Mouse (Mus musculus) layer of hippocampus, postnatal 25 days (tissue): ENCODE results near the gene Loxl1. TPM values are rescaled to one million over a fixed set of nuclear protein-coding genes. Genes with fewer than 3 reads are reported as not detected.
"Not testable (repeated sequence)": the region's sequence is repeated elsewhere in the genome, so short reads cannot be mapped to it uniquely, and the experiment has no call there.

Source experiments
- DNase-seq, 2 experiments: peaks; one replicate each; pipeline ENCODE4 v3.0.0; 2022; ENCODE audit warnings: mixed read lengths in 2 of 2, low spot score in 1 of 2; ENCODE audit errors: extremely low spot score in 1 of 2
- total RNA-seq, 2 experiments: library from RNA; stranded (reverse); gene quantifications; 2 replicates each; pipeline ENCODE4 v1.2.3; 2021

Gene Loxl1
- total RNA-seq, 2 experiments from 2014 or later: 3.1 to 4.0 TPM

DNA sequence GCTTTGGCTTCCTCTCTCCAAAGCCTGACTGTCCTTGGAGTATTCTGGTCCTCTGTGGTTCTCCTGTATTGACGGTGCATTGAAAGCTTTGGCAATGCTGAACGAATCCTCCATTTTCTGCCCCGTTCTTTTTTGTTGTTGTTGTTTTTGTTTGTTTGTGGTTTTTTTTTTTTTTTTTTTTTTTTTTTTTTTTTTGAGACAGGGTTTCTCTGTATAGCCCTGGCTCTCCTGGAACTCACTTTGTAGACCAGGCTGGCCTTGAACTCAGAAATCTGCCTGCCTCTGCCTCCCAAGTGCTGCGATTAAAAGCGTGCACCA, 59.2 kb downstream of the Loxl1 start:
- DNase-seq: not testable (repeated sequence)

DNA sequence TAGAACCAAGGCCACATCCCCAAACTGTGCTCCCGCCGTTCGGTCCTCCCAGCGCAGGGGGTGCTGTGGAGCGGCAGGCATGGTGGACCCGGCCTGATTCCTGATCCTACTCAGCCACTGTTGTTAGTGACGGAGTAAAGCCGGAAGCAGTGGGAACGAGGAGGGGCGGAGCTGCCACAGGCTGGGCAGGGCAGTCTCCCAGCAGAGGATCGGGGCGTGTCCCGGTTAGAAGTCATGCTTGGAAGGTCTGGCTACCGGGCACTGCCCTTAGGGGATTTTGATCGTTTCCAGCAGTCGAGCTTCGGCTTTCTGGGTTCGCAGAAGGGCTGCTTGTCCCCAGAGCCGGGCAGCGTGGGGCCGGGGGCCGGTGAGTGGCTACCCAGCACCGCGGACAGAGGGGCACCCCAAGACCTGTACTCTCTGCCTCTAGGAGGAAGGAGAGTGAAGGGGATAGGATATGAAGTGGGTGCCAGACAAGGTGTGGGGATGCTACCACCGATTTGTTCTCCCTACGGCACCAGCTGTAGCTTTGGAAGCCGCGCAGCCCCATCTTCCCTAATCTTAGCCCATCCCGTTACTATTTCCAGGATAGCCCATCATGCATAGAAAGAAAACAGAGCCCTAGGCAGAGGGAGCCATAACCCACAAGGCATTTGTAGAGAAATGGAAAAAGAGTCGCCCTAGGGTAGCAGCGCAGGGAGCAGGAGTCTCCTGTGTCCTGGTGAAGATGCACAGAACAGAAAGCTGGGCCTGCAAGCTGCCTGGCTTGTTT, 59.8 kb downstream of the Loxl1 start, which contains the start of gene Stoml1:
TSS of gene Stoml1 (plus strand) at position 132 of the 772 bp plus-strand sequence.
- peak; percentile 83 to 94 for DNase-seq

DNA sequence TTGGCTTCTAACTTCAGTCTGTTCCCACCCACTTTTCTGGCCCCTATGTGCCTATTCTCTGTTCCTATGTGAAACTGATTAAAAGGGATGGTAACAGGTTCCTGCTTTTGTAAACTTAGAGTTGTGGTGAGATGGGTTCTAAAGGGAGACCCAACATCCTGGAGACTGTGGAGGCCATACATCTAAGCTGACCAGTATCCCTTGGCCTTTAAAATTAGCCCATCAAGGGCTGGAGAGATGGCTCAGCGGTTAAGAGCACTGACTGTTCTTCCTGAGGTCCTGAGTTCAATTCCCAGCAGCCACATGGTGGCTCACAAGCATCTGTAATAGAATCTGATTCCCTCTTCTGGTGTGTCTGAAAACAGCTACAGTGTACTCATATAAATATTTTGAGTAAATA, 62.3 kb downstream of the Loxl1 start:
- not testable (repeated sequence) for DNase-seq

DNA sequence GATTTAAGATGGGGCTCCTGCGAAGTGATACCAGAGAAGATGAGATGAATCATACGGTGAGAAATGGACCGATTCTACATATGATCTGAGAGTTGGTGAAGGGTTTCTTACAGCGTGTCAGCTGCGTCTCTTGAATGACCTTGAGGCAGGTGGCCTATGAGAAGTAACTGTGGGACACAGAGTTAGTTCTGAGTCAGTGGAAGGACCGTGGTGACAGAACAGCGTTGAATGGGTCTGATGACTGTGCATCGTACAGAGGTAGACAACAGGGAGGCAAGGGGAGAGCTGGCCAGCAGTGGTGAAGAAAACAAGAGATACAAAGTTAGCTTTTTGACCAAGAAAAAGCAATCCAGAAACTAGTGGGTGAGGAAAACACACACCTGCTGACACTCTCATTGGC, 62.7 kb downstream of the Loxl1 start:
- no peak for DNase-seq

DNA sequence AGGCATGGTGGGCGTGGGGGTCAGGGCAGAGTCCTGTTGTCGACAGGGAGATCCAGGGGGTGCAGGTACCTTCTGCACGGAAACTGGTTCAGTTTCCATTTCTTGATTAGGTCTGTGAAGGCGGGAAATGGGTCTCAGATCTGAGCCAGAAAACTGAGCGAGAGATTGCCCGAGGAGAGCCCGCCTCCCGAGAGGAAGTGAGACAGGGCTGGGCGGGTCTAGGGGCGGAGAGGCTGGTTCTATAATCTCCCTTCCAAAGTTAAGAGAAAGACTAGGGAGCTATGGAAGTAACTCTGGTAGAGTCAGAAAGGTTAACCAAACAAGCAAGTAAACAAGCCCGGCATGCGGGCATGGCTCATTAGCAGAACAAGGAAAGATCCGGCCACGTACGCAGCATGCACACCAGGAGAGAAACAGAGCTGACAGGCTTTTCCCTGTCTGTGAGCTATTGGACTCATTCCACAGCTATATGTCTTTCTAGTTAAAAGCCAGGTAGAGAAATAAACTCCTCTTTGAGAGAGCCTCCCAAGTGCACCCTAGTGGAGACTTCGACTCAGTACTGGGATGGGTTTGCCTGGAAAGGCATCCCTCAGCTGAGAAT, 63.3 kb downstream of the Loxl1 start, which contains the start of gene Pml:
TSS of gene Pml (minus strand) at position 195 of the 601 bp plus-strand sequence.
- peak in 1 of 2 experiments; percentile 49 for DNase-seq

DNA sequence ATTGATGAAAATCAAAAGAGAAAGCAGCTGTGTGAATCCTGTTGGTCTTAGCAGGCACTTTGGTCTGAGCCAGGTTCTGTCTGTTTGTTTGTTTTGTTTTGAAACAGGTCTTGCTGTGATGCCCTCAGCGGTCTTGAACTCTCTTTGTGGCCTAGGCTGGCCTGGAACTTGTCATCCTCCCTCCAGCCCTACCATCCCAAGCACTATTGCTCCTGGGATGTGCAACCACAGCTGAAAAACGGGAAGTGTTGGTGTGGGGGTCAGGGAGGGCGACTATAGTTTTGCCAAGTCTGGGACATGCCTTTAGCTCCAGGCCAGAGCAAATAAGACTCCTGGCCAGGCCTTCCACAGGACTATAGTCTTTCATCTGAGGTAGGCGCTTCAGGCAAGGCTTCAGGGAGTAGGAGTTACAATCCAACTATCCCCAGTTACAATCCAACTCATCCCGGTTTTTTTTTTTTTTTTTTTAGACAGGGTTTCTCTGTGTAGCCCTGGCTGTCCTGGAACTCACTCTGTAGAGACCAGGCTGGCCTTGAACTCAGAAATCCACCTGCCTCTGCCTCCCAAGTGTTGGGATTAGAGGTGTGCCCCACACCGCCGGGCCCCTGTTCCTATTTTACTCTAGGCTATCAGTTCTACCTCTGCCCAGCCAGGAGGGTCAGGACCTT, 64.1 kb downstream of the Loxl1 start:
- no peak for DNase-seq

DNA sequence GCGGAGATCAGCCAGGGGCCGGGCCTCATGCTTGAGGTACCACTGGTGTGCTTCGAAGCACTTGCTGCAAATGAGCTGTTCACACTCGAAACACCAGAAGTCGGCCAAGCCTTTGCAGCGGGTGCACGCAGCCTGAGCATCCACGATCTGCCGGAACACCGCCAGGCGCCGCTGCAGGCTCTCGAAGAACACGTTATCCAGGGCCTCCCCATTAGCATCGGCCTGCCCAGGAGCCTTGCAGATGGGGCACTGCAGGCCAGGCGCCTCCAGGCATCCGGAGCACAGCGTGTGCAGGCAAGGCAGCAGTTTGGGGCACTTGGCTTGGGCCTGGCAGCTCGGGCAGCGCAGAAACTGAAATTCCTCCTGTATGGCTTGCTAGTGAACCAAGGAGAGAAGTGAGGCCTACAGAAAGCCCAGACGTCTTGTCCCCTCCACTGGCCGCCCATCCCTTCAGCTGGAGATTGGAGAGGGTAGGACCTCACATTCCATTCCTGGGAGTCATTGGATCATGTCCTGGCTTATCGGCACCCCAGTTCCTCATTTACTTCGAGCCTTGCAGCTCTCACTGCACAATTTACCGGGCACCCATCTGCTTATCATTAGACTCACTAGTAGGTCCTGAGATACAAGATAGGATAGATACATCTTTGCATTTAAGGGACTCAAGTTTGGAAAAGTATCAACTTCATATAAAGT, 65.8 kb downstream of the Loxl1 start:
- peak; percentile 67 to 73 for DNase-seq

DNA sequence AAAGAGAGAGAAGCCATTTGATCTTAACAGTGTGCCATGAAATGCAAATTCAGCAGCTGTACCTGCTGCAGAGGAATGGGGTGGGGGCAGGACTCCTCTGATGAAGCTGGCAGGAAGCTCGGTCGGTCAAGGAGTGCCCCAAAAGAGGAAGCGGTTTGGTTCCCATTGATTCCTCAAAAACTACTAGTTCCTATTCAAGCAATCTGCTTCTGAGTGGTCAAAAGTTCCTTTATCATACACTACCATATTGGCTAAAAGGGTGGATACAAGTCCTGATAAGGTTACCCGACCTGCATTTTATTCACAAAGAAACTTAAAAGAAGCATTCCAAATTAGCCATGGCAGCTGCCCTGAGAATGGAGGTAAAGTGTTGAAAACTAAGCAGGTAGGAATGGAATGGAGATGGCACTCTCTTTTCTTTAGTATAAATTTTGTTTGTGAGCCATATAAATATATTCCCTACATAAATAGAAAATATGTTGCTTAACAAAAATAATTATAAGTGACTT, 66.8 kb downstream of the Loxl1 start:
- DNase-seq: no peak

DNA sequence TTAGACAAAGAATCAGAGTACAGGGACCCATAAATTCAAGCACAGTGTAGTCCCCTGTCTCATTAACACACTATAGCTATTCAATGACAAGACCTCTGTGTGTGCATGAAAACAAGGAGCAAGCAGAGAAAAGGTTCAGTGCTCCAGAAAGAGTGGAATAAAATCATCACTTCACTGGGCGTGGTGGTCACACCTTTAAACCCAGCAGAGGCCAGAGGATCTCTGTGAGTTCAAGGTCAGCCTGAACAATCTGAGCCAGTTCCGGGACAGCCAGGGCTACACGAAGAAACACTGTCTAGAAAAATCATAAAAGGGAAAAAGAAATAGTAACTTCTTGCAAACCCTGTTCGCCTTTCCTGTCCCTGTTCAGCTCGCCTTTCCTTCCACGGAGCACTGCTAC, 69.3 kb downstream of the Loxl1 start:
- DNase-seq: no peak

DNA sequence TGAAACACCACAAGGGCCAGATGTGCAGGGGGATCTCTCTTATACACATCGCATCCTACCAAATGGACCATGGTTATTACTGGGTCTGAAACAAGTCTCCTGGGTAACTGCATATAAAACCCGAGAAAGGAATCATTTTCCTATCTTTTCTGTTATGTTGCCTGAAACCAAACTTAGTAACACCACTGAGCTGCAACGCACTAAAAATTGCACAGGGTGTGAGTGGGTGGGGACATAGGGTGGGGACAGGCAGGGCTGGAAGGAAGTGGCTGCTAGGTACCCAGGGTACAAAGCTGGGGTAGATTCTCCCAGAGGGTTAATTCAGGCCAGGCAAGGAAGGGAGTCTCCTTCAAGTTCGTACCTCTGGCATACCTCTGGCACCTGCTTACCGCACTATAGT, 70.3 kb downstream of the Loxl1 start:
- DNase-seq: no peak

DNA sequence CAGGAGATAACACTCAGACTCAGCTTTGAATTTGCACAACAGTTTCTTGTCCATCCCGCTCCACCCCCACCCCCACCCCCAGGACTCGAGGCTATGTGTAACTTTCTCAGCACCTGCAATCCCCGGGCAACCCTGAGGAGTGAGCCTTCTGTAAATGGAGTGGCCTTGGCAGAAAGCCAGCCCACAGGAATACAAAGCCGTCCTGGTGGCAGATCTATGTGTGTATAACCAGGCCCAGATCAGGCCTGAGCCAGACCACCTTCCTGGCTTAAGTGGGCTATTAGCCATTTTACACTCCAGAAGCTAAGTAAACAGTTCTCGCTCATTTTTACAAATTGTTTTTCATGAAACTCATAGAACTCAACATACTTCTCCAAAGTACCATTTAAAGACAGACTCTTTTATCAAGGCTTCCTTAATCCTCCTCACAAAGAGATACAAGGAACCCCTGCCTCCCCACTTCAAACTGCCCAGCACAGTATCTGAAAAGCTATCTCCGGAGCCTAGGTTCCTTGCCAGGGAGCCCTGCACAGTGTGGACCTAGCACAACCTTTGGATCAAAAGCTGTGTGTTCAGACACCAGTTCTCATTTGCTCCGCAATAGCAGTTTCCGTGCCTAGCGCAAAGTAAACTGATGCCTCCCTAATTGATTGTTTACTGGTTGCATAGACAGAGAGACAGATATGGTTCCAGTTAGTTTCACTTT, 71.1 kb downstream of the Loxl1 start:
- DNase-seq: no peak

Other genes with a start within 250 kb of the Loxl1 start
- gene Stra6, start 249.4 kb downstream of the Loxl1 start, total RNA-seq: 10 to 100 TPM in 1 of 2 experiments, 1 to 10 TPM in 1; 9.3 to 12.9 TPM
- 1 to 10 TPM in 1 of 2 experiments, under 1 TPM in 1; 0.49 to 2.4 TPM for gene Ccdc33, start 194.4 kb downstream of the Loxl1 start, total RNA-seq
- 10 to 100 TPM; 11.3 to 15.0 TPM for gene Islr, start 108.9 kb downstream of the Loxl1 start, total RNA-seq
- gene Islr2, start 108.9 kb downstream of the Loxl1 start, total RNA-seq: 100 to 1,000 TPM; 152 TPM
- 10 to 100 TPM in 1 of 2 experiments, 1 to 10 TPM in 1; 8.4 to 11.0 TPM for gene Pml, start 63.4 kb downstream of the Loxl1 start, total RNA-seq
- 10 to 100 TPM; 71.3 to 78.6 TPM for gene Stoml1, start 60.0 kb downstream of the Loxl1 start, total RNA-seq
- gene Tbc1d21, start 57.3 kb upstream of the Loxl1 start, total RNA-seq: not detected
- 100 to 1,000 TPM; 230 to 247 TPM for gene Insyn1, start 175.4 kb upstream of the Loxl1 start, total RNA-seq
- gene Cd276, start 242.3 kb upstream of the Loxl1 start, total RNA-seq: 1 to 10 TPM; 6.0 to 8.7 TPM